Mouse (Mus musculus): ENCODE data around the gene Wnt10b. TPM values are rescaled to one million over a fixed set of nuclear protein-coding genes. Genes with fewer than 3 reads are reported as not detected.
A peak's percentile ranks its signal among the peaks of the same experiment; 100 is the strongest.

Gene Wnt10b
- polyA plus RNA-seq, 1 experiment = not detected

- Histone ChIP-seq H3K4me3 (ENCODE audit: insufficient read depth, low read length) (peak overlapping the region; percentile 23; the same call in 1 of the 2 replicates), H3K4me1 (ENCODE audit: control insufficient read depth, insufficient read depth, low read length) (0 out of 2 replicates have a peak, but pooled peaks cover 3% of the 10 kb centered on the region), H3K27ac (ENCODE audit: insufficient read depth, low read depth, low read length) (no peak overlapping the region)
- no peak for TF ChIP-seq POLR2A (IDR thresholded peaks at IDR 0.05; ENCODE audit: borderline replicate concordance, low read depth, low read length)
- TF ChIP-seq CTCF (IDR thresholded peaks at IDR 0.05; ENCODE audit: low read depth, low read length) = no peak
Observed at GRCm38 (mm10) chr15:98776280-98777004, 1.5 kb downstream of the Wnt10b start.

- Histone ChIP-seq H3K27ac (ENCODE audit: insufficient read depth, low read depth, low read length) (no peak overlapping the region), H3K4me1 (ENCODE audit: control insufficient read depth, insufficient read depth, low read length) (0 out of 2 replicates have a peak, but pooled peaks cover 3% of the 10 kb centered on the region), H3K4me3 (ENCODE audit: insufficient read depth, low read length) (no peak overlapping the region)
Observed at GRCm38 (mm10) chr15:98775533-98775932, 2.4 kb downstream of the Wnt10b start.

DNA sequence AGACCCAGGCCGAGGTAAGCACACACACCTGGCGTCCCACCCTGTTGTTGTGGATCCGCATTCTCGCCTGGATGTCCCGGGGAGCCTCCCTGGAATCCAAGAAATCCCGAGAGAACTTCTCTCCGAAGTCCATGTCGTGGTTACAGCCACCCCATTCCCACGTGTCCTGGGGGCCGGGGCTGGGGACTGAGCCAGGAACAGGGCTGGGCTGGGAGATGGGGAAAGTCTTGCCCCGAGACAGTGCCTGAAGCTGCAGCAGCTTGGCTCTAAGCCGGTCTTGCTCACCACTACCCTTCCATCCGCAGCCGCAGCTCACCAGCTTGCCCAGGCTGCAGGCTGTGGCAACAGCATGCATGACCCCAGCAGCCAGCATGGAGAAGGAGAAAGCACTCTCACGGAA, 3.9 kb downstream of the Wnt10b start:
- TF ChIP-seq POLR2A (IDR thresholded peaks at IDR 0.05; ENCODE audit: borderline replicate concordance, low read depth, low read length) = no peak
- TF ChIP-seq CTCF (IDR thresholded peaks at IDR 0.05; ENCODE audit: low read depth, low read length) = no peak
- H3K4me3 ChIP-seq (ENCODE audit: insufficient read depth, low read length) = no peak overlapping the region
- H3K4me1 ChIP-seq (ENCODE audit: control insufficient read depth, insufficient read depth, low read length) = 0 out of 2 replicates have a peak, but pooled peaks cover 3% of the 10 kb centered on the region
- no peak overlapping the region for H3K27ac ChIP-seq (ENCODE audit: insufficient read depth, low read depth, low read length)

More at GRCm38 (mm10) chr15:98775533-98775932, 2.4 kb downstream of the Wnt10b start:
- no peak for TF ChIP-seq POLR2A (IDR thresholded peaks at IDR 0.05; ENCODE audit: borderline replicate concordance, low read depth, low read length)
- no peak for TF ChIP-seq CTCF (IDR thresholded peaks at IDR 0.05; ENCODE audit: low read depth, low read length)

DNA sequence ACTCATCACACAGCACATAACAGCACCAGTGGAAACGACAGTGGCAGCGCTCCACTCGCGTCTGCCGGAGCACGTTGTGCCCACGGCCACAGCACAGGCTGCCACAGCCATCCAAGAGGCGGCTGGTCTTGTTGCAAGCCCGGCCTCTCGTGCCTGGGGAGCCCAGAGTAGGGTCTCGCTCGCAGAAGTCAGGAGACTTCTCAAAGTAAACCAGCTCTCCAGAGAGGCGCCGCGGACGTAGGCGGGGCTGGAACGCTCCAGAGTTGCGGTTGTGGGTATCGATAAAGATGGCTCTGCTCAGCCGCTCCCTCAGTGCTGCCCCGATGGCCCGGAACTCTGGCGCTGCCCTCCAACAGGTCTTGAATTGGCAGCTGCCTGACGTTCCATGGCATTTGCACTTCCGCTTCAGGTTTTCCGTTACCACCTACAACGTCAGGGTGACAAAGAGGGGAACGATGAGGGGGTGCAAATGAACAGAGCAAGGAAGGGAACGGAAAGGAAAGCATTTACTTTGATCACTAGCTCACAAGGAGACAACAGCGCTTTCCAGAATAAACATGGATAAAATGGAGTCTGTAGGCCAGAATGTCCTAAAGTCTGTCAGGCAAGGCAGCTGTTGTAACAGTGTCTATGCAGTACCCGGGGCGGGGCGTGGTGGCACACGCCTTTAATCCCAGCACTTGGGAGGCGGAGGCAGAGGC, 5.3 kb downstream of the Wnt10b start:
- TF ChIP-seq POLR2A (IDR thresholded peaks at IDR 0.05; ENCODE audit: borderline replicate concordance, low read depth, low read length) = no peak
- TF ChIP-seq CTCF (IDR thresholded peaks at IDR 0.05; ENCODE audit: low read depth, low read length) = no peak
- H3K27ac ChIP-seq (ENCODE audit: insufficient read depth, low read depth, low read length) = no peak overlapping the region
- no peaks in the 10 kb centered on the region for H3K4me1 ChIP-seq (ENCODE audit: control insufficient read depth, insufficient read depth, low read length)
- H3K4me3 ChIP-seq (ENCODE audit: insufficient read depth, low read length) = peak overlapping the region; percentile 39

GRCm38 (mm10) chr15:98771813-98772425, 6.0 kb downstream of the Wnt10b start:
- Histone ChIP-seq H3K27ac (ENCODE audit: insufficient read depth, low read depth, low read length) (no peak overlapping the region), H3K4me3 (ENCODE audit: insufficient read depth, low read length) (peak overlapping the region; percentile 39), H3K4me1 (ENCODE audit: control insufficient read depth, insufficient read depth, low read length) (no peaks in the 10 kb centered on the region)
- TF ChIP-seq POLR2A (IDR thresholded peaks at IDR 0.05; ENCODE audit: borderline replicate concordance, low read depth, low read length) (no peak), CTCF (IDR thresholded peaks at IDR 0.05; ENCODE audit: low read depth, low read length) (no peak)

GRCm38 (mm10) chr15:98768259-98768658, 9.7 kb downstream of the Wnt10b start:
- H3K4me3 ChIP-seq (ENCODE audit: insufficient read depth, low read length) = no peak overlapping the region
- TF ChIP-seq POLR2A (IDR thresholded peaks at IDR 0.05; ENCODE audit: borderline replicate concordance, low read depth, low read length) = no peak
- no peak for TF ChIP-seq CTCF (IDR thresholded peaks at IDR 0.05; ENCODE audit: low read depth, low read length)
- peaks cover 2% of the 10 kb centered on the region; the same call in 1 of the 2 replicates for H3K4me1 ChIP-seq (ENCODE audit: control insufficient read depth, insufficient read depth, low read length)
- no peak overlapping the region for H3K27ac ChIP-seq (ENCODE audit: insufficient read depth, low read depth, low read length)

- no peak overlapping the region for H3K4me3 ChIP-seq (ENCODE audit: insufficient read depth, low read length)
- TF ChIP-seq POLR2A (IDR thresholded peaks at IDR 0.05; ENCODE audit: borderline replicate concordance, low read depth, low read length) = no peak
- no peak for TF ChIP-seq CTCF (IDR thresholded peaks at IDR 0.05; ENCODE audit: low read depth, low read length)
- H3K27ac ChIP-seq (ENCODE audit: insufficient read depth, low read depth, low read length) = no peak overlapping the region
- peaks cover 9% of the 10 kb centered on the region for H3K4me1 ChIP-seq (ENCODE audit: control insufficient read depth, insufficient read depth, low read length)
Observed at GRCm38 (mm10) chr15:98765929-98766328, 12.0 kb downstream of the Wnt10b start.

GRCm38 (mm10) chr15:98762670-98763529, 15.1 kb downstream of the Wnt10b start, which contains the start of gene Arf3:
Gene Arf3 (minus strand): TSS chr15:98763214.
- peak within 1 kb of the TSS; percentile 78 for H3K27ac ChIP-seq (ENCODE audit: insufficient read depth, low read depth, low read length)
- peaks cover 18% of the 10 kb centered on the region for H3K4me1 ChIP-seq (ENCODE audit: control insufficient read depth, insufficient read depth, low read length)
- TF ChIP-seq CTCF (IDR thresholded peaks at IDR 0.05; ENCODE audit: low read depth, low read length) (no peak), POLR2A (IDR thresholded peaks at IDR 0.05; ENCODE audit: borderline replicate concordance, low read depth, low read length) (peak; percentile 37; the same call in 1 of the 2 replicates)
- peak within 1 kb of the TSS; percentile 85 for H3K4me3 ChIP-seq (ENCODE audit: insufficient read depth, low read length)

DNA sequence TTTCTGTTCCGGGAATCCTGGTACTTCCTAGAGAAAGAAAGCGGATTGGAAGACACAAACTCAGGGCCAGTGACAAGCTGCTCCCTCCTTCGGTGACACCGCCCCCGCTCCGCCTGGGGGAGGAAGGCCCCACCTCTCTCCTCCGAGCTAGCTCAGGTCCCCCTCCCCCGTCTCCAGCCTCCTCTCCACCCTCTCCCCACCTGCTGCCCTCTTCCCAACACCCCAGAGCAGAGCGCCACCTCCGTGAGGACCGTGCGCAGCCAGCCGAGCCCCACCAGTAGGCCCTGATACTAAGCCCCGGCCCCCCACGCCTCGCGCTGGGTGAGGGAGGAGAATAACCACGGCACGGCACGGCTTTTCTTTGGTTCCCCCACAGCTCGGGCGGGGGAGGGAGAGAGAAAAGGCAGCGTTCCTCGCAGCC, 15.7 kb downstream of the Wnt10b start:
- Histone ChIP-seq H3K4me3 (ENCODE audit: insufficient read depth, low read length) (peak overlapping the region; percentile 85), H3K27ac (ENCODE audit: insufficient read depth, low read depth, low read length) (peak overlapping the region; percentile 78), H3K4me1 (ENCODE audit: control insufficient read depth, insufficient read depth, low read length) (peaks cover 18% of the 10 kb centered on the region)
- TF ChIP-seq CTCF (IDR thresholded peaks at IDR 0.05; ENCODE audit: low read depth, low read length) (no peak), POLR2A (IDR thresholded peaks at IDR 0.05; ENCODE audit: borderline replicate concordance, low read depth, low read length) (no peak)
